Mouse (Mus musculus) regulatory T cell (primary cell): Measurements from ENCODE around the gene Gfy.
"Not testable (repeated sequence)": the region's sequence is repeated elsewhere in the genome, so short reads cannot be mapped to it uniquely, and the experiment has no call there.

Source experiments
- in situ Hi-C: fragments of 300-600 bp; cut with MboI, MseI; formaldehyde crosslinking; loops from one replicate; pipeline ENCODE4 v1.15.1; 2025; ENCODE audit warnings: high pct_unique_total_duplicates

Gene Gfy

DNA sequence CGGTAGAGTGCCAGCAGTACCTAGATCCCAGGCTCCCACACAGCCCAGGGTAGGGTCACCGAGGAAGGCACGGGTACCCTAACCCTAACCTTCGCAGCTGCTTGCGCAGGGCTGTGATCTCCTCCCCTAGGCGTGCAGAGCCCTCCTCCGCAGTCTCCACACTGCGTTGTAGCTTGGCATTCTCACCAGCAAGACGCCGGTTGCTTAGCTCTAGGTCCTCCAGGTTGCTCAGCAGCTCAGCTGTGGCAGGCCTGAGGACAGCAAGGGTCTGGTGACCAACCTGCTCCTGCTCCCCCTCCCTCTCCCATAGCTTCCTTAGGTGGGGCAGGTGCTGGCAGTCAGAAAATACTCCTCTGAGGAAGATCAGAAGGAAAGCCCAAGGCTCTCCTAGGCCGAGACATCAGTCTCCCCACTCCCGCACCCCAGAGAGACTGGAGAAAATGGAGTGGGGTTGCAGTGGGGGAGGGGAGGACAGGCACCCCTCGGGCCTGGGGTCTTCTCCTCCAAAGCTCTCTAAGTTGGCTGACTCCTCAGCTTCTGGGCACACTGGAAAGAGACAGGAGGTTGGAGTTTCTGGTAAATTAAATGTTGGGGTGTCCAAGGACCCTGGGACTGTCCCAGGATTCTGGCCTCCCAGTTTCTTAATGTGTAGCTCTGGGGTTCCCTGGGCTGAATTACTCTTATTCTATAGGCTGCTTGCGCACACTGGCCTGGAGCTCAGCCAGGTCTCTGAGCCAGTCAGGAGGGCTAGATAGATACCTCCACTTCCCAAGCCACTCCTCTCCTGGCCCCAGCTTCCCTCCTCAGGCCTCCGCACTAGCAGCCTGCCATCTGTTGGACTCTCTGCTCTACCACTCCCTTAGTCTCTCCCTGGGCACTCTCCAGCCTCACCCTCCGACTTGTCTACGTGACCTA, 14.8 kb upstream of the Gfy start:
- in situ Hi-C loops, result no loop called here

DNA sequence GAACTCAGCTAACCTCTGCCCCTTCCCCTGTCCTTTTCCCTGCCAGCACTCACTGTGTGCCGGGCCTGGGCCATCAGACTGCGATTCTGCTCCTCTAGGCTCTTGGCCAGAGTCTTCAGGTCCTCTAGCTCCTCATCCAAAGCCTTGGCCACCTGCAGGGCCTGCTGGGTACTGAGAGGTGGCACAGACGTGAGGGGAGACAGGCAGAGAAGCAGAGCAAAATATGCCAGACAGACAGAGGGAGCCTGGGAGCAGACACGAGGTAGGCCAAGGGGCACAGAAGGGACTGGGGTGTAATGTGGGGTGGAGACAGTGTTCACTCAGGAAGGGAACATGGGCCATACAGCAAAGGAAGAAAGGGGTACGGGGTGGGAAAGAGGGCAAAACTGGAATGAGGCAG, 14.0 kb upstream of the Gfy start:
- in situ Hi-C loops, result no loop called here

GRCm38 (mm10) chr7:45192585-45193310, 13.4 kb upstream of the Gfy start:
- in situ Hi-C loops, result no loop called here

DNA sequence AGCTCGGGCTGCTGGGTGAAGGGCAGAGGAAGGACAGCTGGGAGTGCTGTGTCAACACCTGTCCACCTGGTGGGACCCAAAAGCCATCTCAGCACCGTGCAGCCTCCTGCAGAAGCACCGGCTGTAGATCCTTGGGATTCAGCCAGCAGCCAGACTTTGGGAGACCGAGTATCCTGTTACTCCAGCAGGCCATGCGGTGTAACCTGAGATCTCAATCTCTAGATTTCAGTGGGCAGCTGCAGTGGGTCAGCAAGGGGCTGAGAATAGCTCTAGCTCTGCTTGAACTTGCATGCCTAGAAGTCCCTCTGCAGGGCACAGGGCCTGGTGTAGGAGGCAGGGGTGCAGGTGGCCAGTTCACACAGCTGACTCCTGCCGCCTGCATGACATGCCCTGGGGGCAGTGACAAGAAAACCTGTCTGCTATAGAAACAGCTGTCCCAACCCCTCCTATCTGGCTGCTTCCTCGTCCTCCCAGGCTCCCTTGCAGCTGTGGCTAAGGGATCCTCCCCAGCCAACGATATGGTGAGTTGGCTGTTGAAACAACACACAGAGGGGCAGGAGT, 12.5 kb upstream of the Gfy start:
- in situ Hi-C loops, result no loop called here

DNA sequence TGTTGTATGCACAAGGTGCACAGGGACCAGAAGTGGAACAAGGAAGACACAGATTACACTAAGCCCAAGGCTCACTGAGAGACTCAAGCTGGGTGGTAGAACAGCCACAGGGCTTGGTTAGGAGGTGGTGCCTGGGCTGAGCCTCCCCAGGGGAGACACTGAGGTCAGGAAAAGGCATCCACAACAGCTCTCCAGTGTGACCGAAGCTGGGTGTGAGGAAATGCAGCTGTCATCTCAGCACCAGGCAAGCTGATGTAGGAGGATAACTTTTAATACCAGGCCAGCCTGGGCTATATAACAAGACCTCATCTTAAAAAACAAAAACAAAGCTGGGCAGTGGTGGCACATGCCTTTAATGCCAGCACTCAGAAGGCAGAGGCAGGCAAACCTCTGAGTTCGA, 11.8 kb upstream of the Gfy start:
- in situ Hi-C loops, result no loop called here

GRCm38 (mm10) chr7:45190186-45190585, 10.8 kb upstream of the Gfy start:
- in situ Hi-C loops, result no loop called here

DNA sequence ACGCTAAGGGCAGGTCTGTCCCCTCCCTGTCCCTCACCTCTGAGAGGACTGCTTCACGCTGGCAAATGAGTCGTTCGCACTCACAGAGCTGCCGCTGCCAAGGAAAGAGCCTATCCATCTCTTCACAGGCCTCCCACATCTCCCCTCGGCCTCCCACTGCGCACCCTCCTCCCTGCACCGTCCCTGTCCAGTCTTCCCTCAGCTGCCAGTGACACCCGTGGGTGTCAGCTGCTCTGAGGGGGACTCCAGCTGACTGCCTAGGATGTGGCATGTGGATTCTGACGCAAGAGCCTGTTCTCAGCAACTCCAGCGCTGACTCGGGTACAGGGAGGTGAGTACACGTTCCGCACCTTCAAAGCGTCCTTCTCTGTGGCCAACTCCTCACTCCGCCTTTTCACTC, 10.2 kb upstream of the Gfy start:
- in situ Hi-C loops, result no loop called here

DNA sequence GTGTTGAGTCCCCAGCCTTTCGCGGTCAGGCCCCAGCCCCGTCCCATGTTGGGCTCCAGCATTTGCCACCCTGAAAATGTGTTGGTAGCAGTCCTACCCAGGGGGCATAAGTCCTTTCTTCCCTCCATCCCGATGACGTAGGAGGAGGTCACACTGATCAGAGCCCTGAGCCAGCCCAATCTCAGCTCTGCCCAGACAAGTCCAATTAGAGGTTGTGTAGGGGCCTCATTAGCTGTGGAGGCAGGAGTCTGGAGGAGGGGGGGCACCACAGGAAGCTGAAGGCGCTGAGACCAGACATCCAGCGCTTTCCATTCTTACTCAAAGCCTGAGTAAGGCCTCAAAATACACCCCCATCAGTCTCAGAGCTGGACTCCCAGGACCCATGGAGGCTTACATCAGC, 6.6 kb upstream of the Gfy start:
- in situ Hi-C loops, result no loop called here

- in situ Hi-C loops, result no loop called here
These were observed 4.3 kb upstream of the Gfy start for GRCm38 (mm10) chr7:45183672-45184071.

GRCm38 (mm10) chr7:45182606-45183005, 3.2 kb upstream of the Gfy start:
- in situ Hi-C loops, result no loop called here

- in situ Hi-C loops, result no loop called here
These were observed 2.8 kb upstream of the Gfy start for GRCm38 (mm10) chr7:45182199-45182601.

- in situ Hi-C loops, result no loop called here
These were observed 2.2 kb upstream of the Gfy start for GRCm38 (mm10) chr7:45181540-45181939.

GRCm38 (mm10) chr7:45180896-45181477, 1.6 kb upstream of the Gfy start, which contains the start of gene Pth2:
Pth2 (plus strand) TSS chr7:45180995.
- in situ Hi-C loops, result no loop called here

DNA sequence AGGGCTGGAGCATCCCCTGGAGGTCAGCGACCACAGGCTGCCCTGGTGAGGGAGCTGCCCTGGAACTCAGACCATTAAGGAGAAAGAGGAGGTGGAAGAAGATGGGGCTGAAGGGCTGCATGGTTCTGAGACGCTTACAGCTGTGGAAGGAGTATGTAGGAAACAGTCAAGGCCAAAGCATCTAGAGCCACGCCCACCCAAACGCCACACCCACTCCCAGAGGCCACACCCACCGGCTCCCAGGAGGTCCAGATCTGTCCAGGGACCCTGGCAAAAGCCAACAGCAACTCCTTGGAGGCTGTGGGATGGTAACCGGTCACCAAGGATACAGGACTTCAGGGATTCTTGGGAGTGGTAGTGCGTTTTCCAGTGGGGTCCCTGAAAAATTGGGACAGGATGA, 819 bp downstream of the Gfy start:
- in situ Hi-C loops, result no loop called here

DNA sequence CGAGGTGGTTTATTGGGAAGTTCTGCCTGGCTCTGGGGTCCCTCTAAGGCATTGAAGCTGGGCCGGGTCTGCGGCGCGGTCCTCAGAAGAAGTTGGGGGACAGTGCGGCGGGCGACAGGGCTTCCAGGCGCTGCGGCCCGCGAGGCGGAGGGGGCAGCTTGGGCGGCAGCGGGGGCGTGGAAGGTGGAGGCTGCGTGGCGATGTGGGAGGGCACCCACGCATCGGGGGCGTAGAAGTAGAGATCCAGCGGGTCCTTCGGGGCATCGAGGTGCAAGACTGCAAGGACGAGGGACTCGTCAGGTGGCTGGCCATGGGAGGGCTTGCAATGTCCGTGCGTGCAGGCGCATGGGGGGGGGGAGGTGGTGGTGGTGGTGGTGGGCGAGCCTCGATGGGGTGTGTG, 3.0 kb downstream of the Gfy start:
- in situ Hi-C loops, result no loop called here

GRCm38 (mm10) chr7:45175929-45176328, 3.4 kb downstream of the Gfy start:
- in situ Hi-C loops, result no loop called here

GRCm38 (mm10) chr7:45175398-45175797, 4.0 kb downstream of the Gfy start:
- in situ Hi-C loops, result no loop called here

GRCm38 (mm10) chr7:45174567-45175280, 4.6 kb downstream of the Gfy start:
- in situ Hi-C loops, result no loop called here

GRCm38 (mm10) chr7:45173772-45174171, 5.6 kb downstream of the Gfy start:
- in situ Hi-C loops, result not testable (repeated sequence)

- in situ Hi-C loops, result no loop called here
These were observed 6.4 kb downstream of the Gfy start for GRCm38 (mm10) chr7:45172974-45173373.

GRCm38 (mm10) chr7:45169495-45169894, 9.9 kb downstream of the Gfy start:
- in situ Hi-C loops, result no loop called here

GRCm38 (mm10) chr7:45168656-45169055, 10.7 kb downstream of the Gfy start:
- in situ Hi-C loops, result no loop called here
